18 mouse cellular contexts compared by ENCODE assay signal in the genomic region with DNA sequence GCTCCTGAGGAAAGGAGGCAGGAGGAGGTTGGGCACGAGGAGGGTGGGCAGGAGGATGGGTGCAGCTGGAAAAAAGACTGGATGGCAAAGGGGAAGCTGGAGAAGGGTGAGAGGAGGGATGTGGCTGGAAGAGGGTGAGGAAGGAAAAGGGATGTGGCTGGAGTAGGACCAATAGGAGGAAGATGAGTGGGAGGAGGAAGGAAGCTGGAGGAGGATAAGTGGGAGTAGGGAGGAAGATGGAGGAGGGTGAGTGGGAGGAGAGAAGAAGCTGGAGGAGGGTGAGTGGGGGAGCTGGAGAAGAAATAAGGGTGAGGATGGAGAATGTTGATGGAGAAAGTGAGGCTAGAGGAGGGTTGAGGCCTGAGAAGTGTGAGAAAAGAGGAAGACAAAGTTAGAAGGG. TPM values are rescaled to one million over a fixed set of nuclear protein-coding genes. Genes with fewer than 3 reads are reported as not detected.
"Had no signal": no experiment of that assay in that cellular context is flagged by ENCODE, and none has a peak within 500 bp of the region (broad histone marks: within the 10 kb centered on the region; RNA-seq: fewer than 3 reads in every experiment).

No protein-coding gene starts in this region.

- ATAC-seq: intestine, embryonic 16.5 days; lung, postnatal 0 days; midbrain, embryonic 15.5 days had no signal

- H3K4me3 ChIP-seq: limb, embryonic 12.5 days; midbrain, embryonic 15.5 days; neural tube, embryonic 12.5 days had no signal

- H3K9me3 ChIP-seq: limb, embryonic 12.5 days; midbrain, embryonic 15.5 days; neural tube, embryonic 12.5 days had no signal

- DNase-seq: kidney, adult 9 months; kidney, postnatal 36 days; layer of hippocampus, adult 9-11 months; layer of hippocampus, postnatal 36 days; liver; lung, adult 2 months; lung, postnatal 36 days; right cerebral cortex, adult 18-20 months; right cerebral cortex, postnatal 25 days had no signal

- H3K9ac ChIP-seq: limb, embryonic 12.5 days; liver, embryonic 14.5 days; midbrain, embryonic 15.5 days; neural tube, embryonic 12.5 days had no signal

- H3K27ac ChIP-seq: kidney, postnatal 0 days; limb, embryonic 12.5 days; liver, embryonic 14.5 days; midbrain, embryonic 15.5 days; neural tube, embryonic 12.5 days had no signal

- H3K27me3 ChIP-seq: midbrain, embryonic 15.5 days; neural tube, embryonic 12.5 days had no signal

- H3K4me2 ChIP-seq: limb, embryonic 12.5 days; midbrain, embryonic 15.5 days; neural tube, embryonic 12.5 days had no signal

RNA-seq across cellular contexts. Expression of a gene that starts 51.7 kb away (rescaled TPM):
- polyA plus RNA-seq: intestine, embryonic 16.5 days; kidney, postnatal 0 days; limb, embryonic 12.5 days; liver, embryonic 14.5 days; lung, adult 2 months; lung, postnatal 0 days; midbrain, embryonic 15.5 days; neural tube, embryonic 12.5 days; small intestine, adult 2 months; stomach, embryonic 16.5 days had no signal
